Mouse (Mus musculus): ENCODE data around the gene Cox11. TPM values are rescaled to one million over a fixed set of nuclear protein-coding genes. Genes with fewer than 3 reads are reported as not detected.

The Cox11 gene
- 10 to 100 TPM; 15.9 to 22.4 (median 17.8) TPM for total RNA-seq (2022)

GRCm38 (mm10) chr11:90637440-90638311 lies at the start of gene Cox11, which contains the start of gene Stxbp4:
Gene Cox11, plus strand, starts transcription at chr11:90638173.
Gene Stxbp4, minus strand, starts transcription at chr11:90638084.
- peak; percentile 90 for DNase-seq

DNA sequence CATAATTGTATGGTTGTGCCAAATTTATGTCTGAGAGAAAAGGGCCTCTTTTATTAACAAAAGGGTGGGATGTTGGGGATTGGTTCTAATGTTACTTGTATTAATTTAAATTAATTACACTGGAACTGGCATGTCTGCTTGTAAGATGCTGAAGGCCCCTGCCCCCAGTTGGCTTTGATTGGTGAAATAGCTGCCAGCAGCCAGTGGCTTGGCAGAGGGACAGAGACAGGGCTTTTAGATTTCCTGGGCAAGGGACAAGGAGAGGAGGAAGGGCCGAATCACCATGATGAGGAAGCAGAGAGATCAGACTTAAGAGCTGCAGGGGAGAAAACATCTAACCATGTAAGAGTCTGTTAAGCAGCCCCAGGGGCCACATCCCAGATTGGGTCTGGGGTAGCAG lies 47.0 kb upstream of the Cox11 start:
- DNase-seq, result no peak

DNA sequence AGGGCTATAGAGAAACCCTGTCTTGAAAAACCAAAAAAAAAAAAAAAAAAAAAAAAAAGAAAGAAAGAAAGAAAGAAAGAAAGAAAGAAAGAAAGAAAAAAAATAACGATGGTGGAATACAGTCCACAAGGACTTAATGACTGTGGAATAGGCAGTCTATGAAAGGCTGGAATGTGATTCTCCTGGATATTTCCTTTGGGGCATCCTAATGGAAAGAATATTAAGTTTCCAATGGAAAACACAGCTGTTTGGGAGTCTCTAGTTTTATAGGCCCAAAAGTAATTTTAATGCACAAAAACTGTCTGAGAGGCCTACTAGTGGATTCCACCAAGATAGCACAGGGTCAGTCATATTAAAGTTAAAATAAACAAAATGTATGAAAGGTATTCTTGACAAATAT lies 42.1 kb upstream of the Cox11 start:
- no peak for DNase-seq

DNA sequence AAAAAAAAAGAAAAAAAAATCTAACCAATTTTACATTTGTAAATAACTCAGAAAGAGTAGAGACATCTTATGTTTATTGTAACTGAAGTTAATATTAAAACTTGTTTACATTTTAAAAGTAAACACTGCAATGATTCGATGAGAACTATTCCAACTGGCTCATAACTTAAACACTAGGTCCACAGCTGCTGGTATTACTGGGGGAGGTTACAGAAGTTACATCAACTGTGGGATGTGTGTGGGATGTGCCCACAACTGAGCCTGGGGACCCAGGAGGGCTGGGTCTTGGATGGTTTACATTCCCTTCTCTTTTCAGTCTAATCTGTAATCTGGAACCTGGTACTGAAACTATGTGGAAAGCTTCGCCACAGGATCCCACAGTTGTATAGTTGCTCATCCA lies 34.9 kb upstream of the Cox11 start:
- no peak for DNase-seq

- DNase-seq, result no peak
Measured at GRCm38 (mm10) chr11:90612118-90612517, 25.9 kb upstream of the Cox11 start.

GRCm38 (mm10) chr11:90614743-90615142 lies 23.2 kb upstream of the Cox11 start:
- DNase-seq, result no peak

GRCm38 (mm10) chr11:90616431-90616830 lies 21.5 kb upstream of the Cox11 start:
- no peak for DNase-seq

DNA sequence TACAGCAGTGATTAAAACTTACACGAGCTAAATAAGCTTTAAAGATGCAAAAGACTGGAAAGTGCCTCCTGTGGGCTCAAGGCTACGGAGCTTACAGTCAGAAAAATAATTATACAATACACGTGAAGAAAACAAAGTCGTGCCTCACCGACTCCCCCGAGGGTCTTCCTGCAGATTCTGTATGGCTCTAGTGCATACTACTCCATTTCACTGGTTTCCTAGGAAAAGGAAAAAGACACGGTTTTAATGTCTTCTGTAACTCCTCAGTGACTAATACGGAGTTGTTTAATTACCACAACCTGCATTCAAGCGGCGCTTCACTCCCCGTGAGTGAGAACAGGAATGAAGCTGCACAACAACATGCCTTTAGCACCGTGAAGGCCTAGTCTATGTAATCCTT lies 15.9 kb upstream of the Cox11 start:
- DNase-seq, result no peak

GRCm38 (mm10) chr11:90622500-90622899 lies 15.5 kb upstream of the Cox11 start:
- no peak for DNase-seq

- no peak for DNase-seq
Measured at GRCm38 (mm10) chr11:90623477-90623876, 14.5 kb upstream of the Cox11 start.

- no peak for DNase-seq
Measured at GRCm38 (mm10) chr11:90625174-90625573, 12.8 kb upstream of the Cox11 start.

DNA sequence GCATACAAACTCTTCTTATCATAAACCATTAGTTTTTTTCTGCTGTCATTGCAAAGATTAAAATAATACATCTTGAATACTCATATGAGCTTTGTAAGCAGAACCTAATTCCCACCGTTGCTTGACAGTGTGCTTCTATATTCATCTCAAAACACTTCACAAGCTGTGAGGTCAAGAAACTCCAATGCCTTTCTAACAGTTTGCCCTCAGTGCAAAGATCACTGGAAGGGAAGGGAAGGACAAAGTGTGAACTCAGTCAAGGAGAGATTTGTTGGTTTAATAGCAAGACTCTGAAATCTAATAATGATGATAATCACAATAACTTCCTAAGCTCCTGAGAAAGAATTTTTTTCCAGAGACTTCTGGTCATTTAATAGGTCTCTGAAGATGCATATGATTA lies 10.2 kb upstream of the Cox11 start:
- no peak for DNase-seq

- no peak for DNase-seq
Measured at GRCm38 (mm10) chr11:90632480-90632879, 5.5 kb upstream of the Cox11 start.

DNA sequence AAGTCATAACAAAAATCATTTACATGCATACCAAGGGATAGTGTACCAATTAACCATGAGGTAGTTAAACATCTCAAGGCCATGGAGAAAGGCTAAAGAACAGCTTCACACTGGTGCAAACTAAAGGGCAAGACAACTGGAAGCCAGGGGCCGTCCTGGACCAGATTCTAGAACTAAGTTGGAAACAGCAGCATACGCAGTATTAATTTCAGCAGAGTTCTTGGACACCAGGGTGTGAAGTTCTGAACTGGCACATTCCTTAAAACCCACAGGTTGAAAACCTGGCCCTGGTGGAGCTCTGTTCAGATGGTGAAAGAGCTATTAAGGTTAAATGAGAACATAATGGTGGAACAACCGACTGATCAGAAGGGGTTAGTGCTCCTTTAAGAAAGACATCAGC lies 3.3 kb upstream of the Cox11 start:
- no peak for DNase-seq

- DNase-seq, result peak; percentile 48
Measured at GRCm38 (mm10) chr11:90638312-90638830, 398 bp downstream of the Cox11 start.

DNA sequence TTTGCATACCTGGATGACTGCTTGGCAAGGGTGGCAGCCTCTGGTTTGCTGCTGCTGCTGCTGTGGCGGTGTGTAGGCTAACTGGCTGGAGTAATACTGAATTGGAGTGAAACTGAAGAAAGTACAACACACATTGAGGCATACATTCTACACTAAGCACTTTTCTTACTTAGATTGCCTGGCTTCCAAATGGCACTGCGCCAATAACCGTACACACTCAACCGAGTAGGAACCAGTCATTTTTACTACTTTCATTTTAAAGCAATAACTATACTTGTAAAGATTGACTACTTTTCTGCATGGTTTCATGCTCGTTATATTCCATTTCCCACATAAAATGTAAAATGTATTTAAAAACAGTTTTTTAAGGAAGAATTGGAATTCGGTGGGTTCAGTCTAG lies 11.8 kb downstream of the Cox11 start:
- no peak for DNase-seq

DNA sequence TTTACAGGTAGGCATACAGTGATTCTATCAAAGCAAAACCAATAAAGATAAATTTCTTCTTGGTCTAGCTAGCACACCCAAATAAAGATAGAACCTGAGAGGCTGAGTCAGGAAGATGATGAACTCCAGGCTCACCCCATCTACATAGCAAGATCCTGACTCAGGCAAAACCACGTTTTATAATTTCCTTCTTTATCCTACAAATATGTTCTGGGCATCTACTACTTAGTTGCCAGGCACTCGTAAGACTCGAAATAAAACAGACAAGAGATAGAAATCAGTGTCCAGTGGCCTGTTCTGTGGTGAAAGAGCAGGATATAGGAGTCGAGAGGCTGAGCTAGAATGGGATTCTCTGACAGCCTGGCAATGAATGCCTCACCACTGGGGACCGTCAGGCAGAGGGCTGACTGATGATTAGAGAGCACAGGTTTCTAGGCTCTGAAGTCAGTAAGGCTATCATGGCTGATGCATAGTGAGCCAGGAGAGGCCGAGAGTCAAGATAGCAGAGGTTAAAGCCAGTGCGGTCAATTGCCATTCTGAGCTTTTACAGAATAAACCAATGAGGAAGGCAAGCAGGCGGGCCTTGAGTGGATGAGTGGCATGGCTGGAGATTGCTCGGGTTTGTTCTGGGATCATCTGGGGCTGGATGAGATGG lies 12.4 kb downstream of the Cox11 start:
- DNase-seq, result no peak

DNA sequence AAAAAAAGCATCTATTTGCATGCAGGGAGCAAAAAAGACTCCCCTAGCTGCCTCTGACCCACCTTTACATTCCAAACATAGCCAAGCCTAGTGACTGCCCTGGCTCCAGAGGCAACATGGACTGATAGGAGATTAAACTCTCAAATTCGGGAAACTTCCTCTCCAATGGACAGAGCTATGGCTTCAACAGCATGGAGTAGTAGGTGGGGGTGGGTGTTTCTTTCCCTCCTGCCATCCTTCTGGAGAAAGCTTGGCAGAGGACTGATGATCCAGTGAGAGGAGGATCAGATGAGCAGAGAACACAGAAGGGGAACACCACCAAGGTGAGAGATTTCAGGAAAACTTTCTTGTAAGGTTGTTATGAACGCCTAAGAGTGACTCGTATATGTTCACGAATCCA lies 14.6 kb downstream of the Cox11 start:
- no peak for DNase-seq

DNA sequence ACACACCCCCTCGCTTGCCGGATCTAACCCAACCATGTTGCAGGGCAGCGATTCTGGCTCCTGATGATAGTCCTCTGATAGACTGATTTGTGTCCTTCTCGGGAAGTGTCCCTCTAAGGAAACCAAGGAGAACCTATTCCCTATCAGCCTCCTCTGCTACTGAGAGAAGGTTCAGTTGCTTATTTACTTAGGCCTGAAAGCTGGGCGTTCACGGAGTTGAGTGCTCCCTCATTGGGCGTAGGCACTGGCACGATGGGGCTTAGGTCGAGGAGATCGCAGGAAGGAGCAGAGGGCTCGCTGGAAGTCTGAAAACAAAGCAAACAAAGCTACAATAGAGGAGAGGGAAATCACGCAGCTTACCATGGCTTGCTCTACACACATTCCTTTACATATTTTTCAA lies 19.6 kb downstream of the Cox11 start:
- no peak for DNase-seq

DNA sequence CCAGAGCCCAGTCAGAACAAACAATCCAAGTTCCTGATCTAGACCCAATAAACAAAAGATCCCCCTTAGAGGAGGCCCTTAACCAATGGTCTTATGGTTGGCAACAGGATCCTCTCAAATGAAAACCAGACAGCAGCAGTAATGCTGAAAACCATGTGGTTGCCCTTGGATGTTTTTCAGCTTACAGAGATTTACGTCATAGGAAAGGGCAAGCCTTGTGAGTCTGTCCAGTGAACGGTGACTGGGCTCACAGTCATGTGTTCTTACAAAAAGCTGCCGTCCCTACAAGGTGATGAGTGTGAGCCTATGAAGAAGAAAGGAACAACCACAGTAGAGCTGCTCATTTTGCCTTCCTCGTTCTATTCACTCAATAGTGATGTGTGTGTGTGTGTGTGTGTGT lies 22.7 kb downstream of the Cox11 start:
- peak; percentile 31 for DNase-seq

DNA sequence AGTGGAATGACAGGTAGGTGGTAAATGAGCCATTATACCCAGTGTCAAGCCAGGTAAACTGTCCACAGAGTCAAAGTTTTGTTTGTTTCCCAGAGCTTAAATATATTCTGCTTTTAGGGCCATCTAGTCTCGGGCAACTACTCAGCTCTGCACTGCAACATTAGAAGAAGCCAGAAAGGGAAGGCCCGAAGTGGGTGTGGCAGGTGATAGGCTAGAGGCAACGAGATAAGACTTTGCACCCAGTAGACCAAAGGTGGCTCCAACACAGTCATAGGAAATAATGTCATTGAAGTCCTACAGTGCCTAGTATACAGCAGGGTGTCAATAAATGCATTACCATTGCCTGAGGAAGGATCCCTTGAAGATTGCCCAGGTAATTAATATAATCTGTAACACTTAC lies 25.1 kb downstream of the Cox11 start:
- DNase-seq, result no peak

- DNase-seq, result no peak
Measured at GRCm38 (mm10) chr11:90663618-90664297, 25.8 kb downstream of the Cox11 start.

GRCm38 (mm10) chr11:90664345-90664986 lies 26.5 kb downstream of the Cox11 start:
- DNase-seq, result no peak

Measured in adrenal gland, adult 8-10 months (tissue).